Mouse (Mus musculus) megakaryocyte, embryonic 14.5 days (primary cell): ENCODE results near the gene Commd8.

Experiments
- FLI1 ChIP-seq: IDR thresholded peaks from 2 replicates; pipeline ENCODE4 v1.6.1; 2012; ENCODE audit warnings: low read length, inconsistent platforms, mixed read lengths
- GATA1 ChIP-seq: IDR thresholded peaks from 3 replicates; pipeline ENCODE4 v1.6.1; 2012; ENCODE audit warnings: mixed read lengths, low read length, inconsistent platforms, borderline replicate concordance

GRCm38 (mm10) chr5:72203028-72203733, 35.2 kb upstream of the Commd8 start:
- no peak for TF ChIP-seq FLI1
- no peak for TF ChIP-seq GATA1
